Mouse (Mus musculus): ENCODE data around the gene Golga1.
"Not testable (repeated sequence)": the region's sequence is repeated elsewhere in the genome, so short reads cannot be mapped to it uniquely, and the experiment has no call there.

DNA sequence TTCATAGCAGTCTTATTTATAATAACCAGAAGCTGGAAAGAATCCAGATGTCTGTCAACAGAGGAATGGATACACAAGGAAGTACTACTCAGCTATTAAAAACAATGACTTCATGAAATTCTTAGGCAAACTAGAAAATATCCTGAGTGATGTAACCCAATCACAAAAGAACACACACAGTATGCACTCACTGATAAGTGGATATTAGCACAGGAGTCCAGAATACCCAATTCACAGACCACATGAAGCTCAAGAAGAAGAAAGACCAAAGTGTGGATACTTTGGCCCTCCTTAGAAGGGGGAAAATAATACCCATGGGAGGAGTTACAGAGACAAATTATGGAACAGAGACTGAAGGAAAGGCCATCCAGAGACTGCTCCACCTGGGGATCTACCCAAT is 44.4 kb upstream of the Golga1 start:
- not testable (repeated sequence) for TF ChIP-seq CTCF (IDR thresholded peaks at IDR 0.05; ENCODE audit: low read depth, low read length); POLR2A (IDR thresholded peaks at IDR 0.05; ENCODE audit: insufficient read depth, low read length); EP300 (IDR thresholded peaks at IDR 0.05; ENCODE audit: insufficient read depth, low read depth, low read length)

Measured in ES-Bruce4 (cell line).